Mouse (Mus musculus) adrenal gland, adult 10 weeks (tissue): ENCODE data around the gene Prss44. TPM values are rescaled to one million over a fixed set of nuclear protein-coding genes. Genes with fewer than 3 reads are reported as not detected.

ENCODE experiments used
- polyA plus RNA-seq: library from polyadenylated mRNA; stranded (reverse); fragments of 350-450 nt; fragmentation: Illumina TruSeq; extraction: RNeasy Lipid Tissue Mini Kit (QIAGEN cat#74804); gene quantifications from one replicate; pipeline ENCODE4 v1.2.3, GENCODE M21; 2014; ENCODE audit warnings: low read depth, low replicate concordance

Gene Prss44
- polyA plus RNA-seq = not detected

GRCm38 (mm10) chr9:110813789-110814188 is at the start of gene Prss44:
Gene Prss44 (plus strand): TSS chr9:110813994.

GRCm38 (mm10) chr9:110797866-110798265 is 15.9 kb upstream of the Prss44 start, which contains the start of gene Prss42:
Gene Prss42 (plus strand): TSS chr9:110798166.

GRCm38 (mm10) chr9:110826390-110826789 is 12.6 kb downstream of the Prss44 start, which contains the start of gene Prss43:
Gene Prss43 (plus strand): TSS chr9:110826690.

GRCm38 (mm10) chr9:110834411-110834810 is 20.6 kb downstream of the Prss44 start, which contains the start of gene Prss45:
Gene Prss45 (plus strand): TSS chr9:110834588.

GRCm38 (mm10) chr9:110844206-110844605 is 30.4 kb downstream of the Prss44 start, which contains the start of gene Prss46:
Gene Prss46 (plus strand): TSS chr9:110844506.

GRCm38 (mm10) chr9:110857781-110858472 is 44.1 kb downstream of the Prss44 start, which contains the start of gene Prss50:
Gene Prss50 (plus strand): TSS chr9:110857967.

Other genes with a start within 250 kb of the Prss44 start
- gene Nradd, start 189.5 kb upstream of the Prss44 start, polyA plus RNA-seq = 0.82 TPM
- not detected for gene Nbeal2, start 159.8 kb upstream of the Prss44 start, polyA plus RNA-seq
- not detected for gene Ccdc12, start 157.5 kb upstream of the Prss44 start, polyA plus RNA-seq
- not detected for gene Myl3, start 72.1 kb upstream of the Prss44 start, polyA plus RNA-seq
- gene Pth1r, start 66.8 kb upstream of the Prss44 start, polyA plus RNA-seq = not detected
- not detected for gene Prss42, start 15.8 kb upstream of the Prss44 start, polyA plus RNA-seq
- gene Prss43, start 12.7 kb downstream of the Prss44 start, polyA plus RNA-seq = not detected
- gene Prss45, start 20.6 kb downstream of the Prss44 start, polyA plus RNA-seq = not detected
- gene Prss46, start 30.5 kb downstream of the Prss44 start, polyA plus RNA-seq = not detected
- not detected for gene Prss50, start 44.0 kb downstream of the Prss44 start, polyA plus RNA-seq
- gene Als2cl, start 65.9 kb downstream of the Prss44 start, polyA plus RNA-seq = 2.3 TPM
- 0.87 TPM for gene Tmie, start 66.1 kb downstream of the Prss44 start, polyA plus RNA-seq
- not detected for gene Fam240a, start 102.9 kb downstream of the Prss44 start, polyA plus RNA-seq
- 0.41 TPM for gene Tdgf1, start 132.2 kb downstream of the Prss44 start, polyA plus RNA-seq
- 36.4 TPM for gene Lrrc2, start 137.6 kb downstream of the Prss44 start, polyA plus RNA-seq
- gene Rtp3, start 176.6 kb downstream of the Prss44 start, polyA plus RNA-seq = 3.6 TPM
- gene Ltf, start 205.3 kb downstream of the Prss44 start, polyA plus RNA-seq = 4.1 TPM
- gene Ccrl2, start 243.5 kb downstream of the Prss44 start, polyA plus RNA-seq = 3.4 TPM